Mouse (Mus musculus): ENCODE measurements around the gene Zbtb16. TPM values are rescaled to one million over a fixed set of nuclear protein-coding genes. Genes with fewer than 3 reads are reported as not detected.

Gene Zbtb16
- polyA plus RNA-seq, 1 experiment from 2014 or later, result 6.9 TPM

DNA sequence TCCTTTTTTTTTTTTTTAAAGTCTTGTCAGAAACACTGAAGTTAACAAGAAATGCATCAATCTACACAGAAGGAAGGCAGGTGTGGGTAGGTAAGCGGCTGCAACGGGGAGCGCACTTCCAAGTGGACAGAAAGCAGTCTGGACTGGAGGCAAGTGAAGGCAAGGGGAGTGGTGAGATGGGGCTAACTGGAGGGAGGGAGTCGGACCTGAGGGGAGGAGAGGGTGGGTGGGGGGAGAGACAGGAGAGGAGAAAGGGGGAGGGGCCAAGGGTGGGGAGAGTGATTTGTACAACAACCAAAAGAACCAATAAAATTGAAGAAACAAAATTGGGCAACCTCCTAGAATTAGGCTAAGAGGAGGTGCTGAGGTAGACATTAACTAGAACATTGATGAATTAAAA is 184.0 kb downstream of the Zbtb16 start:
- H3K4me2 ChIP-seq (replicated peaks), result no peak overlapping the region
- no peaks in the 10 kb centered on the region for H3K27me3 ChIP-seq
- H3K4me1 ChIP-seq, result peaks cover 55% of the 10 kb centered on the region
- 36% methylated on average over 4 of the region's 4 CpGs for WGBS
- no peak for ATAC-seq (ENCODE audit: low FRiP score)
- H3K27ac ChIP-seq, result no peak overlapping the region
- H3K9ac ChIP-seq, result no peak overlapping the region
- no peaks in the 10 kb centered on the region for H3K36me3 ChIP-seq
- H3K9me3 ChIP-seq (replicated peaks), result no peaks in the 10 kb centered on the region
- no peak overlapping the region for H3K4me3 ChIP-seq

DNA sequence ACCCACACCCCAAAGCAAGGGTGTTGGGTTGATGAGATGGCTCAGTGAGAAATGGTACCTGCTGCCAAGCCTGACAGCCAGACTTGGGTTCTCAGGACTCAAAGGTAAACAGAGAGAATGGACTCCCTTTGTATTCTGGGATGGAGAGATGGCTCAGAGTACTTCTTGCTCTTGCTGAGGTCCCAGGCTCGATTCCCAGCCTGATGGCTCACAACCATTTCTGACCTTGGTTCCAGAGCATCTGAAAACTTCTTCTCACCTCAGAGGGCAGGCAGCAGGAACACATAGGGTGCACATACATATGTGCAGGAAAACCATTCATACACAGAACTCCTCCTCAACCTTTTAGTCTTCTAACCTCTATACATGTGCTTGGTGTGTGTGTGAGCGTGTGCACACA is 185.2 kb downstream of the Zbtb16 start:
- no peaks in the 10 kb centered on the region for H3K36me3 ChIP-seq
- H3K27ac ChIP-seq, result no peak overlapping the region
- no peak for ATAC-seq (ENCODE audit: low FRiP score)
- no peak overlapping the region for H3K4me3 ChIP-seq
- 73% methylated on average over 2 of the region's 2 CpGs for WGBS
- no peaks in the 10 kb centered on the region for H3K9me3 ChIP-seq (replicated peaks)
- H3K4me1 ChIP-seq, result peaks cover 47% of the 10 kb centered on the region
- H3K27me3 ChIP-seq, result no peaks in the 10 kb centered on the region
- H3K4me2 ChIP-seq (replicated peaks), result no peak overlapping the region
- no peak overlapping the region for H3K9ac ChIP-seq

DNA sequence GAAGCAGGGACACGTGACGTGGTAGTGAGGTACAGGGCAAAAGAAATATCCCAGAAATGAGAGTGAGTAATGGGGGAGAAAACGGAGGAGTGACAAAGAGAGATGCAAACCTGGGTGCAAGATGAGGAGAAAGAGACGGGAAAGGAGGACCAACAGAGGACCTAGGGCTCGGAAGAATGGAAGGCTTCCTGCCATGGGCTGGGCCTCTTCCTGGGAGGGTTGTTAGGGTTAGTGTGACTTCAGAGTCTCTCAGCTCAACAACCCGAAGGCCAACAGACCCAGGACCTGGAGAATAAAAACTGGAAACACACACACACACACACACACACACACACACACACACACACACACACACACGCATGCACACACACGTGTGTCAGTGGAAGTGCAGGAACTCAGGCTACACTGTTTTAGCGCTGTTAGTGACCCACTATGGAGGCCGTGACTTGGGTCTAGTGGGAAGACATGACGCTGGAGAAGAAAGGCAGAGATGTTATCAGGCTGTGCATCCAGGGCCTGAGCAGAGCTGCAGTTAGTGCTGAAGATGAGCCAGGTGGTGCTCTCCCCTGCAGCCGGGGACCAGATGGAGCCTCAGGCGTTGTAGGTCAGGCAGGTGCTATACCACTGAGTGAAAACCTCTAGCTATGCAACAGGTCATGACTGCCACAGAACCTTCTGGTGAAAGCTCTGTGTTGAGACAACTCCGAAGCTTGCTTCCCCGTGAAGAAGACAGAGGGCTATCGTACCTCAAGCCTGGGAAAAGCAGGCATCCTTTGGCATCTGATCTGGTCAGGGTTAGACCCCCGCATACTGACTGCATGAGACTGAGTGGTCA is 186.0 kb downstream of the Zbtb16 start:
- H3K4me2 ChIP-seq (replicated peaks), result peak overlapping the region; percentile 50

DNA sequence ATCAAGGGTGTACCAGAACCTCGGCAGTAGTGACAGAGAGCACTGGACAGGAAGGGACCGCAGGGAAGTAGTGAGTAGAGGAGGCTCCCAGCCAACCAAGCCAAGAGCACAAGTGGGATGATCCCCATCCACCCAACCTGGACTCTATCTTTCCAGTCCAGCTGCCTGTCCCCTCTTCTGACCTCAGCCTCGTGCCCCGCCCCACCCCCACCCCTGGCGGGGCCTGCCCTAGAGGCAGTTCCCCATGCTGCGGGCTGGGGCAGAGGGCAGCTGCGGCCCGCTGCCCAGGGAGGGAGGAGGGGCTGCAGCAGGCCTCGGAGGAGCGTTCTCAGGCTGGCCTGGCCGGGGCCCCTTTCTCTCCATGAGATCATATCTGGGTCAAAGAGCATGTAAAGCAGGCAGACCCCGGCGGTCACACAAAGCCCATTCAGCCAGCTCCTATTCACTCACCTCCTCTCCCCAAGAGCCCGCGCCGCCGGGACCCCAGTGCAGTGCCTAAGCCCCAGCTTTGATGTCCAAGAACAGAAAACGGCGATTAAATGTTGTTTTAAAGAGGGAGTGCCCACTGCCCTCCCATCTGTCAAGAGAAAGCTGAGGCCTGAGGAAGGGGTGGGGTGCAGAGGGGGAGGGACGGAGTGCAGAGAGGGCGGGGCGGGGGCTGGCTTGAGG is 186.8 kb downstream of the Zbtb16 start:
- no peaks in the 10 kb centered on the region for H3K36me3 ChIP-seq
- peaks cover 37% of the 10 kb centered on the region for H3K4me1 ChIP-seq
- no peaks in the 10 kb centered on the region for H3K27me3 ChIP-seq
- ATAC-seq (ENCODE audit: low FRiP score), result peak; percentile 57
- H3K4me3 ChIP-seq, result peak overlapping the region; percentile 21
- 0 out of 2 replicates have a peak overlapping the region, but pooled peaks have one; percentile 33 for H3K9ac ChIP-seq
- H3K9me3 ChIP-seq (replicated peaks), result peaks cover 4% of the 10 kb centered on the region; the same call in 1 of the 2 replicates
- peak overlapping the region; percentile 50 for H3K4me2 ChIP-seq (replicated peaks)
- H3K27ac ChIP-seq, result peak overlapping the region; percentile 71
- under 1% methylated on average over 20 of the region's 22 CpGs for WGBS

More for the DNA sequence above, 186.0 kb downstream of the Zbtb16 start:
- Histone ChIP-seq H3K9ac (no peak overlapping the region), H3K27ac (peak overlapping the region; percentile 71; the same call in 1 of the 2 replicates), H3K9me3 (replicated peaks) (no peaks in the 10 kb centered on the region), H3K4me3 (no peak overlapping the region), H3K27me3 (no peaks in the 10 kb centered on the region), H3K36me3 (no peaks in the 10 kb centered on the region), H3K4me1 (peaks cover 41% of the 10 kb centered on the region)
- no peak for ATAC-seq (ENCODE audit: low FRiP score)
- 18% methylated on average over 17 of the region's 17 CpGs for WGBS

DNA sequence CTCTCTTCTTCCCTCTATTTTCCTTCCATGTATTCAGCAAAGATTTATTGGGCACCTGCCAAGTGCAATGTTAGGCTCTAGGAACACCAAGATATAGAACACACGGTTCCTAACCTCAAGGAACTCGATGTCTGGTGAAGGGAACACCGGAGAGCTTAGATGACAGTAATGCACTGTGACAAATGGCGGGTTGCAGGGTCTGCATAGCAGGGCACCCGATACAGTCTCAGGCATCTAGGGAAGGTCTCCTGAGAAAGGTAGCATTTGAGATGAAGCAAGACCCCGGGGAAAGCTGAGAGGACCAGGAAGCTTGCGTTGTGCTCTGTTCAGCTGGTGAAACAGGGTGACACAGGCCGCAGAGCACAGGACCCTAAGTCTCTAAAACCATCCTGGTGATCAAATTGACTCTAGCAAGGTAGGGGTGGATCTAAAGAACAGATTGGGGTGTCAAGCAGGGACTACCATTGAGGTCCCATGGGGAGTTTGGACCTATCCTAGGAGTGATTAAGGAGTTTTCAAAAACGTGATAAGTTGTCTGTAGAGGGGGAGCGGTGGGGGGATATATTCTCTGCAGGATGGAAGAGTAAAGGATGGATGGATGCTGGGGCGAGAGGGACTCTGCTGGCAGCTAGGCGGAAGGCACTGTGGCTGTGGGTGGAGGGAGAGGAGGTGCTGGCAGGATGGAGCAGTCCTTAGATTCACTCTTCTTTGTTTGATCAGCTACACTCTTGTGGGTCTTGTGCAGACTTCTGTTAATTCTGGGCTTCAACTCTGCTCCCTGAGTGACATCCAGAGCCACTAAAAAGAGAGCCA is 187.5 kb downstream of the Zbtb16 start:
- Histone ChIP-seq H3K9me3 (replicated peaks) (peaks cover 6% of the 10 kb centered on the region; the same call in 1 of the 2 replicates), H3K9ac (no peak overlapping the region), H3K4me1 (peaks cover 37% of the 10 kb centered on the region), H3K4me3 (0 out of 2 replicates have a peak overlapping the region, but pooled peaks have one; percentile 21), H3K27me3 (no peaks in the 10 kb centered on the region), H3K27ac (peak overlapping the region; percentile 71; the same call in 1 of the 2 replicates), H3K36me3 (no peaks in the 10 kb centered on the region), H3K4me2 (replicated peaks) (peak overlapping the region; percentile 50)
- WGBS, result 28% methylated on average over 12 of the region's 12 CpGs
- ATAC-seq (ENCODE audit: low FRiP score), result 0 out of 2 replicates have a peak, but pooled peaks have one; percentile 5

DNA sequence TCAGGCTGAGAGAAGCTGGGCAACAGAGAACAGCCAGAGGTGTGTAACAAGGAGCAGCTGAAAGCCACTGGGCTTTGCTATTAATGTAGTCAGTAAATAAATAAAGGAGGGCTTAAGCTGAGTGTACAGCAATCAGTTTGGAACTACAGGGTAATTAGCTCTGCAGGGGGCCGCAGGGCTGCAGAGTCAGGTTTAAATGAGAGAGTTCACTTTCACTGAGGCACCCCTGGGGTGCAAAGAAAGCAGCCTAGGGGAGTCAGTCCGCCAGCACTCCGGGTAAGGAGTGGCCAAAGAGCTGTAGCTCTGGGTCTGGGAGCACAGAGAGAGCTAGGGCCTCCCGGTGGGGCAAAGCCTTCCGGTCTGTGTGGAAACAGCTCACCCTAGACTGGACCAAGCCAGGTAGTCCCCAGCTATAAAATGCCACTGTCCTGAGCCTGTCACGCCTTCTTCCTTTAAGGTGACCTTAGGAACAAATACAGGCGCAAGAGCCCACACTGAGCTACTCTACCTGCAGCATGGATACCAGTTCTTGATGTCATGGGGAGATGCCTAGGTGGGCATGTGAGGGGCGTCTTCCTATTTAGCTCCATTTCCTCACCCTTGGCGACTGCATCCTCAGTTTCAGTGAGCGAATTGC is 188.3 kb downstream of the Zbtb16 start:
- Histone ChIP-seq H3K27ac (peak overlapping the region; percentile 35), H3K4me1 (peaks cover 37% of the 10 kb centered on the region), H3K4me3 (no peak overlapping the region), H3K27me3 (no peaks in the 10 kb centered on the region), H3K36me3 (no peaks in the 10 kb centered on the region), H3K9me3 (replicated peaks) (peaks cover 6% of the 10 kb centered on the region; the same call in 1 of the 2 replicates), H3K4me2 (replicated peaks) (no peak overlapping the region), H3K9ac (0 out of 2 replicates have a peak overlapping the region, but pooled peaks have one; percentile 23)
- ATAC-seq (ENCODE audit: low FRiP score), result no peak
- 24% methylated on average over 10 of the region's 10 CpGs for WGBS

DNA sequence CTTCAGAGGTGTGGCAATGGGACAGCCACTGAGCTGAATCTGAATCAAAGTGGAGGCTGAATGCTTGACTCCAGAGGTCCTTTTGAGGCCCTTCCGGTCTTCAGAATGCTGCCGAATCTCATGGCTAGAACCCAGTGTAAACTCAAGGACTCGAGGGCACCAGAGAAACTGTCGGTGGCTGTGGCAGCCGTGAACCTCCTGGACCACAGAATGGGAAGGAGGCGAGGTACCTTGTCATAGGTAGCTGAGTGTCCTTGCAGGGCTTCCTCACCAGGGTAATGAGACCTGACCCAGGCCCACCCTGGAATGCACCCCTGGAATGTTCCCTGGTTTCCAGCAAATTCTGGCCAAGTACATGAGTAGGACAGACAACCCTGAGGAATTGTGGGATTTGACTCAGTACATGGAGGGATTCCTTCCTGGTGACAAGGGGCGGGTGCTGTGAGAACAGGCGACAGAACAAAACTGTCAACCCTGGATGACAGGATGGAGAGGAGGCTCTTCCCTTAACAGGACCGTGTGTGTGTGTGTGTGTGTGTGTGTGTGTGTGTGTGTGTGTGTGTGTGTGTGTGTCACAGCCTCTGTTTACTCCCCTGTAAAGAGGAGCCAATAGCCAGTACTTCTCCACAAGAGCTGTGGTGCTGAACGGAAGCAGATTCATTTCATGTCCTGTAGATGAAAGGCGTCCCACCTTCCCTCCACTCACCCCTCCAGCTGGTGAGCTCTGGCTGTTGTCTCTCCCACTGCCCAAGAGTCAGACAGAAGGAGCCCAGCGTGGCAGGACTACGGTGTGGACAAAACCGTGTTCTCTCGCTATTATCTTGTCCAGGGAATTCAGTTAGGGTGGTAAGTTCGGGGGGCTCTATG is 189.0 kb downstream of the Zbtb16 start:
- WGBS, result 44% methylated on average over 16 of the region's 16 CpGs
- Histone ChIP-seq H3K36me3 (no peaks in the 10 kb centered on the region), H3K9me3 (replicated peaks) (peaks cover 6% of the 10 kb centered on the region; the same call in 1 of the 2 replicates), H3K27me3 (no peaks in the 10 kb centered on the region), H3K27ac (peak overlapping the region; percentile 35; the same call in 1 of the 2 replicates), H3K9ac (no peak overlapping the region), H3K4me3 (no peak overlapping the region), H3K4me2 (replicated peaks) (no peak overlapping the region), H3K4me1 (peaks cover 37% of the 10 kb centered on the region)
- ATAC-seq (ENCODE audit: low FRiP score), result no peak

DNA sequence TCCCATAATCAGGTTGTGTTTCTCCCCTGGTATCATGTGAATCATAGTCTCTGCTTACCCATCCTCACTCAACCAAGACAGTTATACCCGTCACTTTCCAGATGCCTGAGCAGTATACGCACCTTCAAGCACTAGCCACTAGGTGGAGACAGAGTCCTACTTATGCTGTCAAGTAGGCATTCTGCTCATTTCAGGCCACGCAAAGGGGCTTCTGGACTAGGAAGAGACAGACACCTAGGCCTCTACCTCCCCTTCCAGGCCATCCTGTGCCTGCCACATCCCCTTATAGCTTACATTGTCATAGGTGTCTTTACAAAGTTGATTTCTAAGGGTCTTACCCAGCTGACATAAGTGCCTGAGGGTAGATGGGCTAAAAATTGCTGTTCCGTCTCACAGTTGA is 189.8 kb downstream of the Zbtb16 start:
- H3K4me1 ChIP-seq, result peaks cover 37% of the 10 kb centered on the region
- H3K9ac ChIP-seq, result no peak overlapping the region
- WGBS, result 22% methylated on average over 4 of the region's 4 CpGs
- H3K9me3 ChIP-seq (replicated peaks), result peaks cover 6% of the 10 kb centered on the region; the same call in 1 of the 2 replicates
- H3K36me3 ChIP-seq, result no peaks in the 10 kb centered on the region
- no peak for ATAC-seq (ENCODE audit: low FRiP score)
- H3K27ac ChIP-seq, result no peak overlapping the region
- no peak overlapping the region for H3K4me2 ChIP-seq (replicated peaks)
- no peak overlapping the region for H3K4me3 ChIP-seq
- no peaks in the 10 kb centered on the region for H3K27me3 ChIP-seq

DNA sequence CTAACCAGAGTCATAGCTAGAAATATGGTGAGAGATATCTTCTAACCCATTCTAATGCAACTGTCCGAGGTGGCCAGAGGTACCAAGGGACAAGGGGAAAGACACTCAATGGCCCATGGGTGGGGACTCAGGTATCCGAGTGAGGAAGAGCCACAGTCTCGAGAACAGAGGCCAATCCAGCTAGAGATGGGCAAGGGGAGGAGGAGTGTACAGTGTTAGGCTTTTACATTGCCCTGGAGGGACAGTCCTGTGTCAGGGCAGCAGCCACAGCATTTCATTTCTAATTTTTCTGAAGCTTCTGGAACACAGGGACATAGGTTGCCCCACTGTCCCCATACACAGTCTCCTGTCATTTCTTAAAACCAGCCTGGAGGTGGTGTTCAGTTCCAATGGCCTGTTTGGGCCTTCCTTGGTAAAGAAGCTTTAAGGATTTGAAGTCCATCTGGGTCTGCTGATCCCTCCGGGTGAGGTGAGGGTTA is 190.3 kb downstream of the Zbtb16 start:
- Histone ChIP-seq H3K4me2 (replicated peaks) (no peak overlapping the region), H3K9ac (no peak overlapping the region), H3K27me3 (no peaks in the 10 kb centered on the region), H3K36me3 (no peaks in the 10 kb centered on the region), H3K27ac (no peak overlapping the region), H3K9me3 (replicated peaks) (peaks cover 6% of the 10 kb centered on the region; the same call in 1 of the 2 replicates), H3K4me1 (peaks cover 37% of the 10 kb centered on the region), H3K4me3 (no peak overlapping the region)
- WGBS, result 71% methylated on average over 4 of the region's 4 CpGs
- ATAC-seq (ENCODE audit: low FRiP score), result no peak

DNA sequence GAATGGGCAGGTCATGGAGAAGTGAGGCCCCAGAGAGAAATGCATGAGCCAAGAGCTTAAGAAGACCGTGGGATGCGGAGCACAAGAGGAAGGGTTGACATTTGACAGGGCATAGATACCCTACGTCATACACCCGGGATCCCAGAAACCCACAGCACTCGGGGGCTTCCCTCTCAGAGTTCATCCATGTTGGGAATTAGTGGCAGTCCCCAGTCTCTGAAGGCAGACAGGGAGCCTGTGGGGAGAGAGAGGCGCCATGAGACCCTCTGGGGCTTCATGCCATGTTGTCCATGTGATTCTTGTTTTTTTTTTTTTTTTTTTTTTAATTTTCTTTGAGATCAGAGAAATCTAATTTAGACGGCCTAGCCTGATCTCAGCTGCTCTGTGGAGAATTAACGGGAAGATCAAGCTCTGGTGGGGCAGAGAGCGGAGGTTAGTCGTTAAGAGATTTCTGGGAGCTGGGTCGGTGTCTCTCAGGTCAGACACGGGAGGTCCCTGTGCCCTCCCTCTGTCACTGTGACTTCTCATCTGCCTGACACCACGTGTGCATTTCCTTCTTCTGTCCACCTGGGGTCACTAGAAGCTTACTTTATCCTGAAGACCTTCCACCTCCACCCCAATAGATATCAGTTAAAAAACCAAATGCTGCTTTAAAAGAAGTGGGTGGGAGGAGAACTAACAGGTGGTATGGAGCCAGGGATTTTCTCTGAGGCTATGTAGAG is 190.9 kb downstream of the Zbtb16 start:
- Histone ChIP-seq H3K36me3 (no peaks in the 10 kb centered on the region), H3K27me3 (no peaks in the 10 kb centered on the region), H3K4me1 (peaks cover 33% of the 10 kb centered on the region), H3K4me2 (replicated peaks) (no peak overlapping the region), H3K9ac (no peak overlapping the region), H3K4me3 (no peak overlapping the region), H3K27ac (no peak overlapping the region), H3K9me3 (replicated peaks) (peaks cover 6% of the 10 kb centered on the region; the same call in 1 of the 2 replicates)
- no peak for ATAC-seq (ENCODE audit: low FRiP score)
- 50% methylated on average over 13 of the region's 13 CpGs for WGBS

Data from hindbrain, embryonic 12.5 days (tissue).